ENCODE assay signal across 27 mouse cellular contexts in genomic region chr4:32027094-32027493, GRCm38 (mm10).
A peak's percentile ranks its signal among the peaks of the same experiment; 100 is the strongest.
DNase-seq lines count a peak whose midpoint lies in the region; ATAC-seq and TF ChIP-seq lines count a peak whose summit lies in the region.
"Had no signal": no experiment of that assay in that cellular context is flagged by ENCODE, and none has a peak within 500 bp of the region (broad histone marks: within the 10 kb centered on the region; RNA-seq: fewer than 3 reads in every experiment).

No protein-coding gene starts in this region.

- WGBS in intestine, postnatal 0 days: 88% methylated on average over 9 of the region's 9 CpGs
- 90% methylated on average over 9 of the region's 9 CpGs for WGBS in intestine, embryonic 16.5 days
- 90% methylated on average over 9 of the region's 9 CpGs for WGBS in midbrain, embryonic 14.5 days
- 93% methylated on average over 9 of the region's 9 CpGs for WGBS in midbrain, embryonic 10.5 days

- no peaks in the 10 kb centered on the region for H3K9me3 ChIP-seq in intestine, postnatal 0 days (ENCODE audit: control insufficient read depth)
- no peaks in the 10 kb centered on the region for H3K9me3 ChIP-seq in intestine, embryonic 16.5 days (ENCODE audit: control insufficient read depth, low read length)
- no peaks in the 10 kb centered on the region for H3K9me3 ChIP-seq in midbrain, embryonic 14.5 days (ENCODE audit: control insufficient read depth, low read length)
- no peaks in the 10 kb centered on the region; the same call in 1 of the 2 replicates for H3K9me3 ChIP-seq in midbrain, embryonic 10.5 days (replicated peaks)
- H3K9me3 ChIP-seq: embryonic facial prominence, embryonic 13.5 days; forebrain, embryonic 10.5 days; hindbrain, embryonic 15.5 days; intestine, embryonic 15.5 days; limb, embryonic 13.5 days; liver, embryonic 12.5 days; stomach, embryonic 15.5 days had no signal

- H3K4me2 ChIP-seq in intestine, postnatal 0 days (replicated peaks; ENCODE audit: low read depth): no peak overlapping the region
- no peak overlapping the region for H3K4me2 ChIP-seq in intestine, embryonic 16.5 days (ENCODE audit: low read depth, low read length)
- no peak overlapping the region for H3K4me2 ChIP-seq in midbrain, embryonic 14.5 days (ENCODE audit: low read length)
- H3K4me2 ChIP-seq: embryonic facial prominence, embryonic 13.5 days; hindbrain, embryonic 15.5 days; intestine, embryonic 15.5 days; limb, embryonic 13.5 days; liver, embryonic 12.5 days; midbrain, embryonic 11.5 days; stomach, embryonic 15.5 days had no signal

- peaks cover 9% of the 10 kb centered on the region for H3K36me3 ChIP-seq in intestine, postnatal 0 days (ENCODE audit: control insufficient read depth, insufficient read depth)
- 0 out of 2 replicates have a peak, but pooled peaks cover 3% of the 10 kb centered on the region for H3K36me3 ChIP-seq in intestine, embryonic 16.5 days (ENCODE audit: control insufficient read depth, insufficient read depth, low read length)
- H3K36me3 ChIP-seq in midbrain, embryonic 14.5 days (ENCODE audit: control insufficient read depth, insufficient read depth, low read length): peaks cover 10% of the 10 kb centered on the region
- peaks cover 17% of the 10 kb centered on the region for H3K36me3 ChIP-seq in midbrain, embryonic 10.5 days
- H3K36me3 ChIP-seq: intestine, embryonic 15.5 days had no signal

- peak; percentile 38; the same call in 1 of the 2 replicates for ATAC-seq in frontal cortex, adult (ENCODE audit: low TSS enrichment)
- no peak for ATAC-seq in intestine, postnatal 0 days
- ATAC-seq in intestine, embryonic 16.5 days: no peak
- no peak for ATAC-seq in midbrain, embryonic 14.5 days (ENCODE audit: low FRiP score, low TSS enrichment)
- ATAC-seq: CD4-positive, CD25-positive, alpha-beta regulatory T cell, adult 4 months; intestine, embryonic 15.5 days; liver, embryonic 12.5 days; liver, postnatal 0 days had no signal

- no peak for DNase-seq in frontal cortex, postnatal 14 days (ENCODE audit: low spot score in 2 of 2)
- peak; percentile 22 for DNase-seq in midbrain, embryonic 14.5 days
- no peak for DNase-seq in midbrain, embryonic 10.5 days (ENCODE audit: low spot score)
- no peak for DNase-seq in liver
- DNase-seq: adrenal gland, postnatal 14 days; cerebellum, adult 11-12 months; cerebellum, adult 9-11 months; gastrocnemius, postnatal 10 days; heart, postnatal 36 days; kidney, adult 9 months; kidney, postnatal 25 days; liver, postnatal 0 days; lung, postnatal 10 days; right cerebral cortex, postnatal 25 days; thymus, postnatal 14 days had no signal

- peak; percentile 40 for TF ChIP-seq CTCF in intestine, postnatal 0 days (IDR thresholded peaks at IDR 0.05; ENCODE audit: low read depth)

- H3K4me3 ChIP-seq in intestine, postnatal 0 days (ENCODE audit: low read depth, low read length): no peak overlapping the region
- H3K4me3 ChIP-seq in intestine, embryonic 16.5 days (ENCODE audit: low read length): no peak overlapping the region
- H3K4me3 ChIP-seq in midbrain, embryonic 14.5 days (replicated peaks; ENCODE audit: low read depth, low read length): no peak overlapping the region
- H3K4me3 ChIP-seq in midbrain, embryonic 10.5 days: no peak overlapping the region
- H3K4me3 ChIP-seq: embryonic facial prominence, embryonic 13.5 days; forebrain, embryonic 10.5 days; hindbrain, embryonic 15.5 days; intestine, embryonic 15.5 days; limb, embryonic 13.5 days; liver, embryonic 12.5 days; stomach, embryonic 15.5 days had no signal

- H3K27ac ChIP-seq in intestine, postnatal 0 days (ENCODE audit: low read depth, low read length): no peak overlapping the region
- no peak overlapping the region for H3K27ac ChIP-seq in intestine, embryonic 16.5 days (ENCODE audit: low read length)
- no peak overlapping the region for H3K27ac ChIP-seq in midbrain, embryonic 14.5 days (replicated peaks; ENCODE audit: low read depth, low read length)
- no peak overlapping the region for H3K27ac ChIP-seq in midbrain, embryonic 10.5 days (replicated peaks)
- H3K27ac ChIP-seq: embryonic facial prominence, embryonic 13.5 days; forebrain, embryonic 10.5 days; hindbrain, embryonic 15.5 days; intestine, embryonic 15.5 days; limb, embryonic 13.5 days; liver, embryonic 12.5 days; stomach, embryonic 15.5 days had no signal

- H3K4me1 ChIP-seq in intestine, postnatal 0 days (replicated peaks; ENCODE audit: control insufficient read depth, insufficient read depth, low read length): no peaks in the 10 kb centered on the region
- no peaks in the 10 kb centered on the region for H3K4me1 ChIP-seq in intestine, embryonic 16.5 days (ENCODE audit: control insufficient read depth, insufficient read depth, low read length)
- no peaks in the 10 kb centered on the region for H3K4me1 ChIP-seq in midbrain, embryonic 14.5 days (ENCODE audit: control insufficient read depth, insufficient read depth, low read length)
- no peaks in the 10 kb centered on the region for H3K4me1 ChIP-seq in midbrain, embryonic 10.5 days
- H3K4me1 ChIP-seq: embryonic facial prominence, embryonic 13.5 days; forebrain, embryonic 10.5 days; hindbrain, embryonic 15.5 days; intestine, embryonic 15.5 days; limb, embryonic 13.5 days; liver, embryonic 12.5 days; stomach, embryonic 15.5 days had no signal

- no peak overlapping the region for H3K9ac ChIP-seq in intestine, postnatal 0 days (ENCODE audit: low read depth, low read length)
- H3K9ac ChIP-seq in intestine, embryonic 16.5 days (ENCODE audit: low read depth, low read length): no peak overlapping the region
- H3K9ac ChIP-seq in midbrain, embryonic 14.5 days (replicated peaks; ENCODE audit: low read length): no peak overlapping the region
- H3K9ac ChIP-seq: embryonic facial prominence, embryonic 13.5 days; hindbrain, embryonic 15.5 days; intestine, embryonic 15.5 days; limb, embryonic 13.5 days; liver, embryonic 12.5 days; liver, postnatal 0 days; stomach, embryonic 15.5 days had no signal

- no peaks in the 10 kb centered on the region for H3K27me3 ChIP-seq in intestine, postnatal 0 days (replicated peaks; ENCODE audit: control insufficient read depth, insufficient read depth, low read length)
- no peaks in the 10 kb centered on the region for H3K27me3 ChIP-seq in intestine, embryonic 16.5 days (replicated peaks; ENCODE audit: control insufficient read depth, insufficient read depth, low read length)
- no peaks in the 10 kb centered on the region for H3K27me3 ChIP-seq in midbrain, embryonic 14.5 days (ENCODE audit: control insufficient read depth, insufficient read depth, low read length)
- H3K27me3 ChIP-seq in midbrain, embryonic 10.5 days (ENCODE audit: low read depth, poor library complexity, severe bottlenecking): no peaks in the 10 kb centered on the region
- H3K27me3 ChIP-seq: embryonic facial prominence, embryonic 13.5 days; hindbrain, embryonic 15.5 days; intestine, embryonic 15.5 days; limb, embryonic 13.5 days; liver, embryonic 12.5 days; stomach, embryonic 15.5 days had no signal
